Comparison of ENCODE assay signal across 16 mouse cellular contexts in genomic region chr6:71259166-71259565, GRCm38 (mm10). TPM values are rescaled to one million over a fixed set of nuclear protein-coding genes. Genes with fewer than 3 reads are reported as not detected.
"Had no signal": no experiment of that assay in that cellular context is flagged by ENCODE, and none has a peak within 500 bp of the region (broad histone marks: within the 10 kb centered on the region; RNA-seq: fewer than 3 reads in every experiment).

No protein-coding gene starts in this region.

- H3K4me3 ChIP-seq: layer of hippocampus, adult 2 months; limb, embryonic 13.5 days; midbrain, embryonic 12.5 days; stomach, embryonic 15.5 days had no signal

- H3K27me3 ChIP-seq: limb, embryonic 13.5 days; midbrain, embryonic 12.5 days; stomach, embryonic 15.5 days had no signal

- ATAC-seq: midbrain, embryonic 16.5 days had no signal

- H3K9me3 ChIP-seq: limb, embryonic 13.5 days; midbrain, embryonic 12.5 days; stomach, embryonic 15.5 days had no signal

- H3K4me2 ChIP-seq: midbrain, embryonic 12.5 days; stomach, embryonic 15.5 days had no signal

- H3K36me3 ChIP-seq: limb, embryonic 13.5 days; midbrain, embryonic 12.5 days; stomach, embryonic 15.5 days had no signal

- DNase-seq: kidney, postnatal 4 days; lung, adult 18-20 months; right cerebral cortex, postnatal 14 days; thymus, postnatal 4 days had no signal

- H3K27ac ChIP-seq: kidney, postnatal 0 days; layer of hippocampus, adult 2 months; limb, embryonic 13.5 days; liver, embryonic 14.5 days; midbrain, embryonic 12.5 days; stomach, embryonic 15.5 days had no signal

- H3K9ac ChIP-seq: limb, embryonic 13.5 days; liver, embryonic 14.5 days; midbrain, embryonic 12.5 days; stomach, embryonic 15.5 days had no signal

- H3K4me1 ChIP-seq: limb, embryonic 13.5 days; midbrain, embryonic 12.5 days had no signal

RNA-seq across cellular contexts. Expression of gene Fabp1, which starts 59.5 kb away (rescaled TPM):
- total RNA-seq: layer of hippocampus, adult 2 months; layer of hippocampus, postnatal 10 days; left cerebral cortex, adult 18-20 months; left cerebral cortex, postnatal 14 days; megakaryocyte-erythroid progenitor cell, adult 5-6 weeks had no signal
- polyA plus RNA-seq: midbrain, embryonic 12.5 days; midbrain, embryonic 16.5 days; neural tube, embryonic 14.5 days had no signal
